Mouse (Mus musculus): ENCODE results near the gene Agtrap.
"Not testable (repeated sequence)": the region's sequence is repeated elsewhere in the genome, so short reads cannot be mapped to it uniquely, and the experiment has no call there.

Gene Agtrap

DNA sequence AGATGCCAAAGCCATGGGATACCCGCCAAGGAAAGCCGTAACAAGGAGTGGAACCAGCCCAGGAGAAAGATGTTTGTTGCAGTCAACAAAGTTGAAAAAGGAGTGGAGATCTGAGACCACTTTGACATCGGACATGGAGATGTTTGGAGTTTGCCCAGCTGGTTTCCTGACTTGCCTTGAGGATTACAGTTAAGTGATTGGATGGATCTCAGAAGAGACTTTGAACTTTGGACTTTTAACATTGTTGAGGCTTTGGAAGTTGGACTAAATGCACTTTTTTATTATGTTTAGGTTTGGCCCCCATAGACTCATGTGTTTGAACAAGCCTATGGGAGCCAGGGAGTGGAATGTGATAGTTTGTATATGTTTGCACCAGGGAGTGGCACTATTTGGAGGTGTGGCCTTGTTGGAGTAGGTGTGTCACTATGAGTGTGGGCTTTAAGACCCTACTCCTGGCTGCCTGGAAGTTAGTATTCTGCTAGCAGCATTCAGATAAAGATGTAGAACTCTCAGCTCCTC, 37.4 kb downstream of the Agtrap start:
- not testable (repeated sequence) for DNase-seq (ENCODE audit: low spot score in 2 of 2)

DNA sequence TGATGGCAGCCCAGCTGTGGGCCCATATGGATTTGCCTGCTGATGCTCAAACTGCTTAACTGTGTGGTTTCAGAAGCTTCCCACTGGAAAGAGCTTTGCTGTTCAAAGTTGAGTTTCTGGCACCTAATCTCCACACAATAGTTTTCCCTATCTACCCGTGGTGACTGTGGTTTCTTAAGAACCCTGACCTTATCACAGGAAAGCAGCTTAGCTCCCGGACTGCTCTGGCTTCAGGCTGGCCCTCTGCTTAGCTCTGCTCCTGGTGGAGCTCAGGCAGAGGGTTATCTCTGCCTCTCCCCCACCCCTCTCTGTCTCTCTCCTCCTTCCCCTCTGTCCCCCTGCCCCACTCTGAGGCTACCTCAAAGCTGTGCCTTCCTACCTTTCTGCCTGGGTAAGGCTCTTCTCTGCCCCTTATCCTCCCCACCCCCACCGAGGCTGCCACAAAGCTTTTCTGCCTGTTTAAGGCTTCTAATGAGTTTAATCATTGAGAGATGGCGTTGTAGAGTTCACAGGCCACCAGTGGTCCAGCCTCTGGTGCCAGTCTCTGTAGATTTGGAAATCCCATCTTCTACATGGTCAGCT, 41.3 kb downstream of the Agtrap start:
- no peak for DNase-seq (ENCODE audit: low spot score in 2 of 2)

DNA sequence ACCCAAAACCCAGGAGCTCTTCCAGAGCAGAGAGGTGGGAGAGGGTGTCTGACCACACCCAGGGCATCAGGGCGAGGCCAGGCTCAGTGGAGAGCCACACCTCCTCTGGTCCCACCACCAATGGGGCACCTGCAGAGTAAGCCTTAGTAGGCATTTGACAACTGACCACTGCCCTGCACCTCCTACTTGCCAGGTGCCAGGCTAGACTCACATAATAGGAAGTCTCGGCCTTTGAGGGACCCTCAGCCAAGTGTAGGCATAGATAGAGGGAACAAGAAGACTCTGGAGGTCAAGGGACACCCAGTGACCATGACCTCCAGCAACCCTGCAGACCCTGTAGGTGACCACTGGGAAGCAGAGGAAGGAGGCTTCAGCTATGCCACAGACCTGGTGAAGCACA, 43.7 kb downstream of the Agtrap start:
- no peak for DNase-seq (ENCODE audit: low spot score in 2 of 2)

DNA sequence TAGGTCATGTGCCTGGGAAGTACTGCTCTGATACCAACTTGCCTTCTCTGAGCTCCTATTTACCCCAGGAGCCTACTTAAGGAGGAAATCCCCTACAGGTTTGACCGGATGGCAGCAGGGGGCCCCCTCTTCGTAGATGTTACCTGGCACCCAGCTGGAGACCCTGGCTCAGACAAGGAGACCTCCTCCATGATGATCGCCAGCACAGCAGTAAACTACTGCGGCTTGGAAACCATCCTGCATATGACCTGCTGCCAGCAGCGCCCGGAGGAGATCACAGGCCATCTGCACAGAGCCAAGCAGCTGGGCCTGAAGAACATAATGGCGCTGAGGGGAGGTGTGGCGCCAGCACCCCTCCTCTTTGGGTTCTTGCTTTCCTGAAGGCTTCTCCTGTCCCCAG, 44.5 kb downstream of the Agtrap start:
- not testable (repeated sequence) for DNase-seq (ENCODE audit: low spot score in 2 of 2)

DNA sequence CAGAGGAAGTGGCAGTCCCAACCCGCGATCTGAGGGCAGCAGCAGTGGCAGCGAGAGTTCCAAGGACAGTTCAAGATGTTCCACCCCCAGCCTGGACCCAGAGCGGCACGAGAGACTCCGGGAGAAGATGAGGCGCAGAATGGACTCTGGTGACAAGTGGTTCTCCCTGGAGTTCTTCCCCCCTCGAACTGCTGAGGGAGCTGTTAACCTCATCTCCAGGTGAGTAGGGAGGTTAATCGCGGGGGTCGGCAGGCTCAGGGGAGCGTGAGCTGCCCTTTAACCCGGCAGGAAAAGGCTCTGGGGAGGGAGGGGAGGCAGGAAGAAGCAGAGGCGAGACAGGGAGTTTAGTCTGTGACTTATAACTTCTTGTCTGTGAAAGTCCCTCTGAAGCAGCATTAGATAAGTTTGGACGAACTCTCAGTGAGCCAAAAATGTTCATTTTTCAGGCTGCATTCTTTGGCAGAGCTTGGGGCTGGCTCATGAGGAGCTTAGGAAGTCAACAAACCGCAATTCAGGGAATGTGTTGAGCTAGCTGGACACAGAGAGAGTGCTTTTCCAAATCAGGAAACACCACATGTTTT, 46.1 kb downstream of the Agtrap start:
- DNase-seq (ENCODE audit: low spot score in 2 of 2) = no peak

DNA sequence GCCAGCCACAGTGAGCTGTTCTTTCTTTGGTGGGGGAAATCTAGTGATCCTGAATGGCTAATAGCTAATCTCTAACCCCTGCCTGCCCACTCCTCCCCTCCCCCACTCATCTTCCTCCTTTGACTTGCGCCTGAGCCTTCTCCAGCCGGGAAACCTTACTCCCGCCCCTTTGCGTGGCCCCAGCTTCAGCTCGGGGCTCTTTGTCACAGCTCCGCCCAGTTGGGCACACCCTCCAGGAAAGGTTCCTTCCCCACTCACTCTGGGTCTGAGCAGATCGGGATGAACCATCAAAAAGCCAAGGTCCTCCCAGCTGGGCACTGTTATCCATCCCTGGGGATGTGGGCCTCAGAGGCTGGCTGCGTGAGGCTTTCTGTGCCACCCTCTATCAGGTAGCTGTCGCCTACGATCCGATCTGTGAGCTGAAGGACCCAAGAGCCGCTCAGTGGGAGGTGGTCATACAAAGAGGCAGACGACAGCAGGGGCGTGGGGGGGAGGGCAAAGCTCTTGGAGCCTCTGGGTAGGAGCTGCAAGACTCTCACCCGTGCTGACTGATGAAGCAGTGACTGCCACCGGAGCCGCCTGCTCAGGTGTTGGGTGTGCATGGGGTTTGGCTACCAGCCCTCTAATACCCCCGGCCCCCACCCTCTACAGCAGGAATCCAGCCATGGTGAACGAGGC, 46.8 kb downstream of the Agtrap start:
- peak in 1 of 2 experiments; percentile 50 for DNase-seq (ENCODE audit: low spot score in 2 of 2)

DNA sequence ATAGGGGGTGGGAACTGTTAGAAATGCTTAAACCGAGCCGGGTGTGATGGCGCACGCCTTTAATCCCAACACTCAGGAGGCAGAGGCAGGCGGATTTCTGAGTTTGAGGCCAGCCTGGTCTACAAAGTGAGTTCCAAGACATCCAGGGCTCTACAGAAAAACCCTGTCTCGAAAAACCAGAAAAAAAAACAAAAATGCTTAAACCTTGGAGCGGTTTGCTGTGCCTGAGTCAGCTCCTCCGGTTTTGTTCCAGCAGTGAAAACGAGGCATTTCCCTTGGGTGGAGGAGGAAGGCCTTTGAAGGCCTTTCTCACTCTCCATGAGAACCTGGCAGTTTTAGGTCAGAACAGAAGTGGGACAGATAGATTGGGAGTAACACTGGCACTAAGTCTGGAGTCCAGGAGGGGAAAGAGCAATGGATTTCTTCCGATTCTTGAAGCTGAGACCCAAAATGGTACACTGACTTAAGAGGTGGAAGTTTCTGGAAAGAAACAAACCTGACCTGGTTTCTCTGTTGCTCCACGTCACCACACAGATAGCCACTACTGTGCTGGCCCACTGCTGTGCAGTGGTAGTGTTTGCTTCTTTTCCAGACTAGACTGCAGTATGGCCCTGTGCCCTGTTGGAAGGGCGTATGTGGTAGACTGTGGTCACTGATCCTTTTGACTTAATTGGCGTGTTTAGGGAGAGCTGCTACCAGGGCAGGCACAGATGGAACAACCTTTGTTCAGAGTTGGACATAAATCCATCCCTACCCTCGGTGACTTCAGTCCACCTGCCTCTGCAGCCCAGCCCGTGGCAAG, 47.6 kb downstream of the Agtrap start:
- DNase-seq (ENCODE audit: low spot score in 2 of 2) = no peak

DNA sequence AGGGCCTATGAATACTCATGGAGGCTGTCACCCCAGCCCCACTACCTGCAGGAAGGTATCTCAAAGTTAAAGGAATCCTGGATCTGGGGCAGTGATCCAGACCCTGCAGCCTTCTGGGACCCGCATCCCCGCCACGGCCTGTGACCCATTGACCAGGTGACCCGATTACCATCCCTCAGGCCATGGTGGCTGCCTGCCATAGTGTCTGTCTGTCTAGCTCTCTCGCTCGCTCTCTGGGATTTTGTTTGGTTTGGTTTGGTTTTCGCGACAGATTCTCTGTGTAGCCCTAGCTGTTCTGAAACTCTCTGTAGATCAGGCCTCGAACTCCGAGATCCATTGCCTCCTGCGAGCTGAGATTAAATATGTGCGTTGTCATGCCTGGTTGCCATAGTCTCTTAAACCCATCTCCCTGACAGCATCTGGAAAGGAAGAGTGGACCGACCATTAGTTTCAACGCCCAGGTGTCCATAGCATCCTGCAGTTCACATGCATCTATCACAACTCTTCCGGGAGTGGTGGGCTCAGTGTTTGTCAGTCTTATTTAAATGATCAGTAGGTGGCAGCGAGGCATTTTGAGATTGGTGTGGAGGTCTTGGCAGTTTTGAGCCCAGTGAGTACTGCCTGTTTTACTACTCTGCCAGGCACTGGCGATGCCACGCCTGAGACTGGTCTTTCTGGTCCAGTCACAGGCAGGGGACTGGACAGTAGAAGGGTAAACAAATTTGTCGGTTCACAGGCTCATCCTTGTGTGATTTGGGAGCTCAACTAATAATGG, 48.4 kb downstream of the Agtrap start:
- no peak for DNase-seq (ENCODE audit: low spot score in 2 of 2)

DNA sequence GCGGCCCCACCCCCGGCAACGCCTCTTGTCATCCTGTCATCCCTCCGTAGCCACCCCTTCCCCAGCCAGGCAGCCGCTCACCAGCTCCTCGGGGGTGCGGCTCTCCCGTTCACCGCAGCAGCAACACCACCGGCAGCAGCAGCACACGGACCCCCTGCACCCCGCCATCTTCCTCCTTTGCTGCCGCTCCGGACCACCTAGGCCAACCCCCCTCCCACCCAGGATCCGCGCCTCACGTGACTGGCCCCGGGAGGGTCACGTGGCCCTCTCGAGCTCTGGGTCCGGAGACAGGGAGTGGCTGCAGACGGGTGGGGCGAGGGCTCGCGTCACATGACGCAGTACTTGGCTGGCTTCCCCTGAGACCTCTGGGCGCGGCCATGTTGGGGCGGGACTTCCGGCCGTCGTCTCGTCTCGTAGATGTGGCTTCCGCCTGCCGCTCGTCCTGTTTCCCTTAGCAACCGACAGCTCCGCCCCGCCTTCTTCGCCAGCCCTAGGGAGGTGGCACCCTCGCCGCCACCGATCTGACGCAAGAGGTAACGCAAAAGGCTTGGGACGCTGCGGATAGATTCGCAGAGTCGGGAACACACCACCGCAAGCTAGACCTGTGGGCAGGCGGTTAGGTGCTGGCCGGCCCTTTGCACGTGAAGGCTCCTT, 49.1 kb downstream of the Agtrap start, which contains the start of the genes Clcn6 and Mthfr:
Gene Clcn6 (minus strand): TSS at position 222 of the 654 bp plus-strand sequence.
Gene Mthfr (plus strand): TSS at position 478 of the 654 bp plus-strand sequence.
- peak; percentile 99 to 100 for DNase-seq (ENCODE audit: low spot score in 2 of 2)

DNA sequence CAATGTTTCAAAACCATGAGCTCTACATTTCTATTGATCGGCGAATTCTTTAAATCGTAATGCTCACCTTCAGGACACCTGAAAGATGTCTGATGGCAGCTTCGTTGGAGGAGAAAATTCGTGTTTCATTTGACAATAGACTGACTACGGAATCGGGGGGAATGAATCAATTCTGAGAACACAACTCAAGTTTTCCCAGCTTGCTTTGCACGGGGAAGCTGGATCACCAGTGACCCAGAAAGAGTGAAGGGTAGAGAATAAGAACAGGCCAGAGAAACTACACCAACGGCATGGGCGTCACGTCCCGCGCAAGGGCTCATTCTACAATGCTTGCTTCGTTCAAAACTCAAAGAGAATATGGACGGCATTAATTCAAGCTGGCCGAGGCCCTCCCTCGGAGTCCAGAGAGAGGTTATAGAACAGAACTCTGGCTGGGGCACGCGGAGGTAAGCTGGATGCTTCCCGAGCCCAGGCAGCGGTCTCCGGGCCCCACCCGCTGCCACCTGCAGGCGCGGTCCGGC, 49.7 kb downstream of the Agtrap start:
- DNase-seq (ENCODE audit: low spot score in 2 of 2) = no peak

DNA sequence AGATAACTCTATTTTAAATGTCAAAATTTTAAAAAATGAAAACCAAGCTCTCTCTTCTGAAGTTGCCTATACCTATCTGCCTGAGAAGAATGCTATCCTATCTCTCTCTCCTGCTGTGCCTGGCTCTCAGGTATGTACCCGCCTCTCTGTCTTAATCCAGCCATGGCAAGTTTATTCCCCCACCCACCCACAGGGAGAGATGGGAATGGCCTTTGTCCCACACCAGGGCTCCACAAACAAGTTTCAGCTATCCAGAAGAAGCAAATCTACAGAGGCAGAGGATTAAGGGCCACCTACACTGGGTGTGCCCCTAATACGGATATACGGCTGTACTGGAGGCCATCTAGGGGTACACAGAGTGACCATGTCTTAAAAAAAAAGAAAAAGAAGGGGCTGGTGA, 52.4 kb downstream of the Agtrap start:
- DNase-seq (ENCODE audit: low spot score in 2 of 2) = no peak

DNA sequence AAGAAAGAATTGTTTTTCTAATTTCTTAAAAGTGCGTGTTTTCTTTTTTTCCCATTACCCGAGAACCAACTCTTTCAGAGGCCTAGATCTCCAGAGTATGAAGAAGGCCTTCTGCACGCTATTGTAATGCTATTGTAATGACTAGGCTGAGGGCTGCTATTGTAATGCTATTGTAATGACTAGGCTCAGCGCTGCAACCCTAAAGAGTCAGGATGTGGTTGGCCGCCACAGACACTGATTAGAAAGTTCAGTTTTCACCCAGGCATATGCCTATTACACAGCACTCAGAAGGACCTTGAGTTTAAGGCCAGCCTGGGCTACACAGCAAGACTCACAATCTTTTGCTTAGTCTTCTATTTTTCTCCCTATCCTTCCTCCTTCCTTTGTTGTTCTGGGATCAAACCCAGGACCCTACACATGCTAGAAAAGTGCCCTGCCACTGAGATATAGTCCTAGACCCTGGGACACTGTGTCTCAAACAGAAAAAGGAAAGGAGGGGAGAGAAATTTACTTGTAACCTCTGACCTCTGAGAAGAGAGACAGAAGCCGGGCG, 53.9 kb downstream of the Agtrap start:
- no peak for DNase-seq (ENCODE audit: low spot score in 2 of 2)

DNA sequence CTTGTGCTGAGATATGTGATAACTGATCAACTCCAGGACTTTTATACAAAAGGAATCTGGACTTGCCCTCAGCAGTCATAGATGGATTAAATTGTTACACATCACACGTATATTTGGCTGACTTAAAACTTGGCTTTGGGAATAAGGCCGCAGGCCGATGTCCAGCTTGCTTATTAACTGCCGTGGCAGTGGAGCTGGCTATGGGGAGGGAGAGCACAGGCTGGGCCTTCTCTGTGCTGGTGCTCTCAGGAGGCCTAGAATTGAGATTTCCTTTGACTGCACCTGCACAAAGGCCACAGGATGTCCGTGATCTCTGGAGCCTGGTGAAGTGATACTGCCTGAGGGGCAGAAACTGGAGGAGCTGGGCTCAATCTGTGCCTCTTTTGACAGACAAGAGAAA, 57.3 kb downstream of the Agtrap start:
- no peak for DNase-seq (ENCODE audit: low spot score in 2 of 2)

DNA sequence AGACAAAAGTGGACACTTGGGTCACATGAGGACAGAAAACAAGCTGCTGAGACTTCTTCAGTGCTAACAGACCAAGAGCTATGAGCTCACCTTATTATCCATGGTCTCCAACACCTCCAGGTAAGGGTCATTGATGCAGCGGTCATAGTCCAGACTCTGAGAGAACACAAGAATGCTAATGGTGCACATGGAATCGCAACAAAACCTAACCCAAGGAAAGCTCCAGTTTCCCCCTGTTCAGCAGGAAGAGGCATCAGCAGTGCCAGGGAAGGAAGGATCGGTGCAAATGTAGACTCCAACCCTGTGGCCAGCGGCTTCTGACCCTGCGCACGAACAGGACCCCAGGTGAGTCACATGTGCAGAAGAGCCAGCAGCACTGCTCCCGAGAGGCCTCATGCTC, 58.5 kb downstream of the Agtrap start:
- DNase-seq (ENCODE audit: low spot score in 2 of 2) = no peak

Measured in frontal cortex, postnatal 10 days (tissue).